Mouse (Mus musculus) spleen, adult 2 months (tissue): ENCODE results near the gene Nanog. TPM values are rescaled to one million over a fixed set of nuclear protein-coding genes. Genes with fewer than 3 reads are reported as not detected.

Experiments used
- DNase-seq, 2 experiments: peaks; one replicate each; pipeline versions ENCODE4 v3.0.0 to v3.0.0-alpha.2; 2012 to 2021; ENCODE audit warnings: low spot score in 2 of 2, low read depth in 1 of 2
- H3K27ac ChIP-seq: fragments of 200-500 bp; 2 replicates; pipeline ENCODE4 v1.5.1; 2012; ENCODE audit warnings: low read length, inconsistent platforms; ENCODE audit not compliant: insufficient read depth
- H3K27me3 ChIP-seq: fragments of 200-500 bp; 2 replicates; pipeline ENCODE4 v1.6.1; 2012; ENCODE audit warnings: mild to moderate bottlenecking, moderate library complexity, low read length, inconsistent platforms; ENCODE audit not compliant: control insufficient read depth, insufficient read depth
- H3K36me3 ChIP-seq: fragments of 200-500 bp; 2 replicates; pipeline ENCODE4 v1.6.1; 2012; ENCODE audit warnings: mild to moderate bottlenecking, low read length, inconsistent platforms; ENCODE audit not compliant: control insufficient read depth, insufficient read depth
- H3K4me1 ChIP-seq: fragments of 200-500 bp; 2 replicates; pipeline ENCODE4 v1.6.1; 2011; ENCODE audit warnings: inconsistent platforms; ENCODE audit not compliant: control insufficient read depth, insufficient read depth, insufficient read length
- H3K4me3 ChIP-seq: fragments of 200-500 bp; 2 replicates; pipeline ENCODE4 v1.5.1; 2011; ENCODE audit warnings: mild to moderate bottlenecking, inconsistent platforms; ENCODE audit not compliant: insufficient read depth, insufficient read length; ENCODE audit errors: extremely low read depth
- CTCF ChIP-seq: fragments of 200-500 bp; IDR thresholded peaks from 2 replicates; pipeline ENCODE4 v1.5.1; 2011; ENCODE audit warnings: mild to moderate bottlenecking, inconsistent platforms; ENCODE audit not compliant: insufficient read depth, insufficient read length, insufficient replicate concordance; ENCODE audit errors: extremely low read depth
- POLR2A ChIP-seq: fragments of 200-500 bp; IDR thresholded peaks from 2 replicates; pipeline ENCODE4 v1.6.1; 2011; ENCODE audit warnings: low read depth, low read length, inconsistent platforms
- WGBS: fragments of 180-500 bp; shearing (Covaris S2); methylation state at CpG from one replicate; pipeline ENCODE4 v1.1.7; 2018; 5-methylcytosine and 5-hydroxymethylcytosine counted together
- polyA plus RNA-seq: library from polyadenylated mRNA; depleted of rRNA; stranded (reverse); fragments of >200 nt; gene quantifications from 2 replicates; pipeline ENCODE4 v1.2.3, GENCODE M21; 2012; rRNA removed

The Nanog gene
- polyA plus RNA-seq, 1 experiment = not detected

GRCm38 (mm10) chr6:122762480-122762879, 55.2 kb downstream of the Nanog start:
- WGBS = 90% methylated on average over 3 of the region's 3 CpGs
- Histone ChIP-seq H3K36me3 (no peaks in the 10 kb centered on the region), H3K27me3 (no peaks in the 10 kb centered on the region), H3K27ac (no peak overlapping the region), H3K4me3 (no peak overlapping the region), H3K4me1 (peaks cover 8% of the 10 kb centered on the region)
- no peak for DNase-seq
- TF ChIP-seq CTCF (no peak), POLR2A (no peak)

DNA sequence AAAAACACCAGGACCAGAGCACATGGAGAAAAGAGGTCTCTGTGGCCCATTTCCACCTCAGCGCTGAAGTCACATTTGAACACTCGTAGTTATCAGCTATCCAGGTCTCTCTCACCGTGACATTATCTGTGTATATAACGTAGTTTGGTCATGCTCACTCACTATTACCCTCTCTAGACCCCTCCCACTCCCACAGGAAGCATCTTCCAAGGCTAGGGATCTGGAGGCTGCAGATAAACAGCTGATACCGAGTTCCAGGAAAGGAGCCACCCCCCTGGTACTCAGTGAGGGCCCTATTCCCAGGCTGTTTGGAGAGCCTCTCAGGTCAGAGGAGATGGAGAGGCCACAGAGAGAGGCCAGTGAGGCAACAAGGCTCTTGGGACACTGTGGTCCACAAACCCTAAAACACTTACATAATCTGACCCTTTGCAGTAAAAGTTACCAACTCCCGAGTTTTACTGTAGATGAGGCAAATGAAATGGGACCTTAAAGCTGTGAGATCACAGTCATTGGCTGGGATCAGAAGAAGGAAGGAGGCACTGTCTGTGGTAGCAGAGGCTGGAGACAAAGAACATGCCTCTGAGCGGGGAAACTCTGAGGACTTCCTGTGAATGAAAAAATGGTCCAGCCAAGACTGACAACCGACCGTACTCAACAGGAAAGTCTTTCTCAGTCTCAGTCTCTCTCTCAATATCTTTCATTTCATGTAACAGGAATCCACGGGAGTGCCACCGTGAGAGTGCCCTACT, 55.8 kb downstream of the Nanog start:
- Histone ChIP-seq H3K4me3 (no peak overlapping the region), H3K27ac (no peak overlapping the region), H3K4me1 (peaks cover 8% of the 10 kb centered on the region), H3K27me3 (no peaks in the 10 kb centered on the region), H3K36me3 (no peaks in the 10 kb centered on the region)
- WGBS = 49% methylated on average over 11 of the region's 11 CpGs
- TF ChIP-seq POLR2A = no peak
- no peak for TF ChIP-seq CTCF
- DNase-seq = no peak

- no peak for DNase-seq
- WGBS = 25% methylated on average over 17 of the region's 17 CpGs
- H3K27me3 ChIP-seq = no peaks in the 10 kb centered on the region
- no peak for TF ChIP-seq POLR2A
- TF ChIP-seq CTCF = no peak
- H3K4me1 ChIP-seq = peaks cover 8% of the 10 kb centered on the region
- no peaks in the 10 kb centered on the region for H3K36me3 ChIP-seq
- no peak overlapping the region for H3K27ac ChIP-seq
- peak overlapping the region; percentile 51 for H3K4me3 ChIP-seq
Measured at GRCm38 (mm10) chr6:122763844-122764445, 56.7 kb downstream of the Nanog start.

Other genes starting within 250 kb of the Nanog start
- gene Rimklb, start 208.7 kb upstream of the Nanog start, polyA plus RNA-seq = not detected in 2 replicates
- gene Mfap5, start 201.6 kb upstream of the Nanog start, polyA plus RNA-seq = 11.7 and 13.3 TPM in 2 replicates
- 0.20 and 0.38 TPM in 2 replicates for gene Aicda, start 153.7 kb upstream of the Nanog start, polyA plus RNA-seq
- 44.0 and 60.3 TPM in 2 replicates for gene Apobec1, start 105.0 kb upstream of the Nanog start, polyA plus RNA-seq
- gene Gdf3, start 97.4 kb upstream of the Nanog start, polyA plus RNA-seq = 0.49 and 0.60 TPM in 2 replicates
- gene Dppa3, start 81.1 kb upstream of the Nanog start, polyA plus RNA-seq = not detected in 2 replicates
- gene Slc2a3, start 94.2 kb downstream of the Nanog start, polyA plus RNA-seq = 17.8 and 18.5 TPM in 2 replicates
- 14.8 and 16.7 TPM in 2 replicates for gene Foxj2, start 112.4 kb downstream of the Nanog start, polyA plus RNA-seq
- 0.33 and 0.45 TPM in 2 replicates for gene C3ar1, start 148.7 kb downstream of the Nanog start, polyA plus RNA-seq
- 7.1 and 7.4 TPM in 2 replicates for gene Necap1, start 167.0 kb downstream of the Nanog start, polyA plus RNA-seq
- gene Clec4a1, start 214.4 kb downstream of the Nanog start, polyA plus RNA-seq = 6.8 and 9.3 TPM in 2 replicates
- gene Clec4a3, start 245.0 kb downstream of the Nanog start, polyA plus RNA-seq = 2.7 and 3.5 TPM in 2 replicates